Mouse (Mus musculus) thymus, postnatal 10 days (tissue): ENCODE data around the gene Cs.

ENCODE experiments used
- DNase-seq, 2 experiments: peaks; one replicate each; pipeline ENCODE4 v3.0.0; 2021; ENCODE audit warnings: low spot score in 2 of 2

Cs gene

DNA sequence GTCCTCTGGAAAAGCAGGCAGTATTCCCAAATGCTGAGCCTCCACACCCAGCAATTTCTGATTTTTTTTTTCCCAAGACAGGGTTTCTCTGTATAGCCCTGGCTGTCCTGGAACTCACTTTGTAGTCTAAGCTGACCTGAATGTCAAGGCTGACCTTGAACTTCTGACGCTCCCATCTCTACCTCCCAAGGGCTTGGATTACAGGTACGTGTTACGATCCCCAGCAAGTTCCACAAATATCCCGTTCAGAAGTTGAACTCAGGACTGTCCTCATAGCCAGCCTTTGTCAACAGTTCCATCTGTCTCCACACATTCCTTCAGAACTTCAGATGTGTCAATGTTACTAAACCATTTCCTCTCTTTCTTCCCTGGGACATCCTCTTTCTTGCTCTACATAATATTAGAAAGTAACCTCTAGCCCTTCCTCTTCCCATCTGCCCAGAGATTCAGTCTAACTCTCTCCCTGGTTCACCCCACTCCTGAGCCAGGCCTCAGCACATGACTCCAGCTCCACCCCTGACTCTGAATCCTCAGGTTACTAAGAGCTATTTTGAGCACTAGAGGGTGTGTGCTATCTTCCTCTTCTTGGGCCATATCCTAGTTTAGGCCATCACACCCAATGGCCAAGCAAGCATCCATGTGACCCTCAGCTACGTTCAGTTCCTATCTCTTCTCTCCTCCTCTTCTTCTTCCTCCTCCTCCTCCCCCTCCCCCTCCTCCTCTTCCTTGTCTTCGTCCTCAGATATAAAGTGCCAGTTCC, 35.6 kb downstream of the Cs start:
- DNase-seq = no peak

GRCm38 (mm10) chr10:128374393-128374792, 36.9 kb downstream of the Cs start:
- no peak for DNase-seq

DNA sequence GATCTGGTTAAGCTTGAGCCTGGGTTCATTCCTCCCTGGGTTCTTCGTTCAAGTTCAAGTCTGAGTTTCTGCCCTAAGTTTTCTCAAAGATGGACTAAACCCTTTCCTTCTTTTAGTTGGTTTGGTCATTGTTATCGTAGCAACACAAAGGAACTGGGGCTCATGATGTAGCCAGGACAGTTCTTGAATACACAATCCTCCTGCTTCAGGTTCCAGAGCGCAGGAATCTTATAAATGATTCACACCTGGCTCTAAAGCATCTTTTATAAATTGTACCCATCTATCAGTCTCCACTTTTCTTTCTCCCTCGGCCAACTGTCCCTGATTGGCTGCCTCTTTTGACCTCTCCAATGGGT, 38.5 kb downstream of the Cs start:
- no peak for DNase-seq

DNA sequence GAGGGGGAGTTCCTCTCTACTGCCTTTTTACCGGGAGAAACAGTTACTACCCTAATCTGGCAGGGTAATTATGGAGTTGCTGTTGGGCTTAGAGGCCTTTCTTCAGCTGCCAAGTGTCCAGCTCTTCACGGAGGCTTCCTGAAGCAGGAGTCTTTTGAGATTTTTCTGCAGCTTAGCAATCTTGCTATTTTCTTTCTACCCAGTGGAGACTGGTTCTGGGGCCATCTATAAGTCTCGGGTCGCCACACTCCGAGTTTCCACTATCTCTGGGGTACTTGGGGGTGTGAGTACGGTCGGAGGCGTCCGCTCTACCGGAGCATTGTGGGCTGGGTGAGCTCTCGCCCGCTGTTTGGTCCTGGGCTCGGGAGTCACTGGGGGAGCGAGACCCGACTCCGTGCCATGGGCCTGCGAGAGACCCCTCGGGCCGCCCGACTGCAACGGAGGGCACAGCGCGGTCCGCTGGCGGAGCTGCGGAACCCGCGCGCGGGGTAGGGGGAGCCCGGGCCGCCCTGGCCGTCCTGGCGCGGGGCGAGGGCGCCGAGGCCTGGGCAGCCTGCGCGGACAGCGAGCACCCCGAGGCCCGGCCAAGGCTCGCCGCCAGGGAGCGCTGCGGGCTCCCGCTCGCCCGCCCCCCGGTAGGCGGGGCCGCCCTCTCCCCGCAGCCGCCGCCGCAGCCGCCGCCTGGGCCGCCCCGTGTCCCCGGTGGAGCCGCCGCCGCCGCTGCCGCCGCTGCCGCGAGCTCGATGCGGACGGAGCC, 39.1 kb downstream of the Cs start, which contains the start of gene Ankrd52:
Gene Ankrd52, plus strand, starts transcription at position 661 of the 757 bp plus-strand sequence.
- peak; percentile 62 to 89 for DNase-seq

DNA sequence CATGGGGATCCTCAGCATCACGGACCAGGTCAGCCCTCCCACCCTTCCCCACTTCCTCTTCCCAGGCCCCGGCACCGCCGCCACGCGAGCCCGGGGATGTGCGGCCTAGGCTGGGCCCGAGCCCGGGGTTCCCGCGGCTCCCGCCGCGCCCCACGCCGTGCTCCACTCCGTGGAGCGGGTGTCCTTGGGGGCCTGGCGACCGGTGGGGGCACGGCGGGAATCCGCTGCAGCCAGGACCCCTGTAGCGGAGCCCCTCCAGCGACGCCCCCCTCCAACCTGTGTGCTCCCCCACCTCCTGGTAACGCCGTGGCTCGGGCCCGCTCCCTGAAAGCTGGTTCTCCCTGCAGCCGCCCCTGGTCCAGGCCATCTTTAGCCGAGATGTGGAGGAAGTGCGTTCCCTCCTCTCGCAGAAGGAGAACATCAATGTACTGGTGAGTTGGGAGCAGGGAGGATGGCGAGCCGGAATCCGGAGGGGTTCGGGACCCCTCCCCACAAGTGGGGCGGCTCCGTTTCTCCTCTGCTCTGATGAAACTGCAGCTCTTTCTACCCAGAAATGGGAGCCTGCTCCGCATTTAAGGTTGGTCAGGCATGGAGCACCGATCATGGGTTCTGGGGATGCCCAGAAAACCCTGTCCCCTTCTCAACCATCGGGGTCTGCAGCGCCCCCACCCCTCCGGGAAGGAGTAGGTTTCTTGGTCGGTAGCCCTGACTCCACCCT, 39.8 kb downstream of the Cs start:
- DNase-seq = peak; percentile 33 to 44

DNA sequence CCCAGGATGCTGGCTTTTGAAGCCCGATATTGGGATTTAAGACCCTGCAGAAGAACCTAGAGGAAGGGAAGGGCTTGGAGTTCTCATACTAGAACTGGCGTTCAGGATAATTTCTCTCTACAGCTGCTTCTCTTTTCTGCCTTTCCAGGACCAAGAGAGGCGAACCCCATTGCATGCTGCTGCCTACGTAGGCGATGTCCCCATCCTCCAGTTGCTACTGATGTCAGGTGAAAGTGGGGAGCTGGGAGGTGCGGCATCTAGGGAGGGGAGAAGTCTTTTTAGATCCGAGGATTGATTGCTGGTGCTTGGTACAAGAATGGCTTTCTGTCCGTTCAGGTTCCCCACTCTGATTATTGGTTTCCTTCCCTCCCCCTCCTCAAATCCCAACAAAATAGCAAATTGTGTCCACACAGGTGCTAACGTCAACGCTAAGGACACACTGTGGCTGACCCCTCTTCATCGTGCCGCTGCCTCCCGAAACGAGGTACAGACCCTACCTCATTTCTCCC, 40.5 kb downstream of the Cs start:
- no peak for DNase-seq

DNA sequence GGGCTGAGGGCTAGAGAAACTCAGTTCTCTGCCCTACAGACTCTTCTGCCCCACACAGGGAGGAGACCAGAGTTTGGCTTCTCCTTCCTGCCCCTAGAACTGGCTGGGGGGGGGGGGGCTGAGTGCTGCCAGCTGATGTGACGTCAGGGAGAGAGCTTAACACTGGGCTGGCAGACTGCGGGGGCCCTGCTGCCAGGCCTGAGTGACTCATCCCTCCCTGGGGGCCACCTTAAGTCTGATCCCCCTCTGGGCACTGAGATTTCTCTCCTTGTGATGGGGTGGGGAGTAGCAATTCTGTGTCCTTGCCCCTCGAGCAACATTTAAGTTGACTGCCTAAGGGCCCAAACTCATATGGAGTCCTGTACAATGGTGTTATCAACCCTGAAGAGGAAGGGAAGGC, 40.9 kb downstream of the Cs start:
- no peak for DNase-seq

DNA sequence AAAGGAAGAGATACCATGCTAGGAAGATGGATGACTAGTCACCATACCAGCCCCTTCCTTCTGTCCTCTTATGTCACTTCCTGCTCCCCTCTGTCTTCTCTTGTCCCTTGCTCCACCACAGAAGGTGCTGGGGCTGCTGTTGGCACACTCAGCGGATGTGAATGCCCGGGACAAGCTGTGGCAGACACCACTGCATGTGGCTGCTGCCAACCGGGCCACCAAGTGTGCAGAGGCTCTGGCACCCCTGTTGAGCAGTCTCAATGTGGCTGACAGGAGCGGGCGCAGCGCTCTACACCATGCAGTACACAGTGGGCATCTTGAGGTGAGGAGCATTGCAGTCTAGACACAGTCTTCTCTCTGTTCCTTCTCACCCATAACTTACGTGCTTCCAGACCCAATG, 41.7 kb downstream of the Cs start:
- DNase-seq = no peak

GRCm38 (mm10) chr10:128380565-128380964, 43.0 kb downstream of the Cs start:
- DNase-seq = no peak

GRCm38 (mm10) chr10:128382482-128382881, 44.9 kb downstream of the Cs start:
- no peak for DNase-seq

- no peak for DNase-seq
Observed at GRCm38 (mm10) chr10:128385902-128386301, 48.4 kb downstream of the Cs start.

- DNase-seq = no peak
Observed at GRCm38 (mm10) chr10:128388941-128389340, 51.4 kb downstream of the Cs start.

DNA sequence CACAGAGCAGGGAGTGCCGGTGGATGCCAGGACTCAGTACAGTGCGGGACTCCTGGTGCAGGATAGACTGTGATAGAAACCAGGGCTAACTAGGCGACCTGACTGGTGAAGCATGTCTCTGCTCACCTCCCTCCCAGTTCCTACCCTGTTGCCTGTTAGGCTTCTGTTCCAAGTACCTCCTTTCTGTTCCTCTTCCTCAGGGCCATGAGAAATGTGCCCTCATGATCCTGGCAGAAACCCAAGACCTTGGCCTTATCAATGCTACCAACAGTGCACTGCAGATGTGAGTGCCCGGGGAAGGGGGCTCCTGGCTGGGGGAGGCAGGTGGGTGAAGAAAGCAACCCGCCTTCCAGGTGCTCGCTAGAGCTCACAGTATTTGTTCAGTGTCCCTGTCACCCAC, 52.0 kb downstream of the Cs start:
- DNase-seq = no peak

DNA sequence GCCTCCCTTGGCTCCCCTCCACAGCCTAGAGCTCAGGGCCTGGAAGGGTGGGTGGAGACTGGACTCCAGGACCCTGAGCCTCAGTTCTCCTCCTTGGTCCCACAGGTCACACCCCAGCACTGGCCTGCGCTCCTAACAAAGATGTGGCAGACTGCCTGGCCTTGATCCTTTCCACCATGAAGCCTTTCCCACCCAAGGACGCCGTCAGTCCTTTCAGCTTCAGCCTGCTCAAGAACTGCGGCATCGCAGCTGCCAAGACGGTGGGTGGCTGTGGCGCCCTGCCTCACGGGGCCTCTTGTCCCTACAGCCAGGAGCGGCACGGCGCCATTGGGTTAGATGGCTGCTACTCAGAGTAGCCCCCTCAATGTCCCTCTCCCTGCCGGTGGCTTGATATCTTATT, 52.8 kb downstream of the Cs start:
- DNase-seq = no peak

GRCm38 (mm10) chr10:128391850-128392249, 54.3 kb downstream of the Cs start:
- DNase-seq = no peak

GRCm38 (mm10) chr10:128396017-128396673, 58.6 kb downstream of the Cs start:
- no peak for DNase-seq

DNA sequence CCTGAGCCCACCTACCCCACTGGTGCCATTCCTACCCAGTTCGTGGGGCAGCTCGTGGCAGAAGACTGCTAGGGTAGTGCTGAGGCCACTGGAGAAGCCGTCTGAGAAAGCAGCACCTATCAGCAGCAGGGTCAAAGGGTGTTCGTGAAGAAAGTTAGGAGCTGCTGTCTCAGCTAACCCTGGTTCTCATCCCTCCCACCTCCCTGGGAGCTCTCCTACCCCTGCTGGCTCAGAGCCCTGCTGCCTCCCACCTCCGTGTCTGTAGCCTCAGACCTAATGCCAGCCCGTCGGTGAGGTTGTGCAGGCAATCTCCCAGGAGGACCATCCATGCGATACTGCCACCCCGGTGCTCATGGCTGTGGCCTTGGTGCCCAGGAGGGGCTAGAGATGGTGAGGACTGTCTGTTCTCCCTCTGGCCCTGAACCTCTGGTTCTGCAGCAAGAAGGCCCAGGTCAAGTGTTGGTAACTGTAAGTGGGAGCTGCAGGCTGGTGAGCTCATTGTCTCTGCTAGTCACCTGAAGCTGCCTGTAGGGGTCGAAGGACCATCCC, 59.3 kb downstream of the Cs start:
- DNase-seq = no peak

- no peak for DNase-seq
Observed at GRCm38 (mm10) chr10:128397466-128397865, 59.9 kb downstream of the Cs start.

GRCm38 (mm10) chr10:128400338-128400737, 62.8 kb downstream of the Cs start:
- DNase-seq = no peak

- DNase-seq = no peak
Observed at GRCm38 (mm10) chr10:128401056-128401455, 63.5 kb downstream of the Cs start, which contains the start of gene Slc39a5. Slc39a5 (minus strand) TSS chr10:128401229.

GRCm38 (mm10) chr10:128401638-128402037, 64.1 kb downstream of the Cs start:
- DNase-seq = no peak
